Mouse (Mus musculus) layer of hippocampus, adult 8-10 months (tissue): ENCODE results near the gene Nob1. TPM values are rescaled to one million over a fixed set of nuclear protein-coding genes. Genes with fewer than 3 reads are reported as not detected.

Source experiments
- DNase-seq, 2 experiments: peaks; one replicate each; pipeline ENCODE4 v3.0.0; 2022; ENCODE audit warnings: low spot score in 2 of 2
- total RNA-seq, 4 experiments: library from RNA; stranded (reverse); gene quantifications; 2 replicates each; pipeline ENCODE4 v1.2.4; 2022

Gene Nob1
- total RNA-seq, result 10 to 100 TPM; 39.1 to 46.4 (median 40.8) TPM

DNA sequence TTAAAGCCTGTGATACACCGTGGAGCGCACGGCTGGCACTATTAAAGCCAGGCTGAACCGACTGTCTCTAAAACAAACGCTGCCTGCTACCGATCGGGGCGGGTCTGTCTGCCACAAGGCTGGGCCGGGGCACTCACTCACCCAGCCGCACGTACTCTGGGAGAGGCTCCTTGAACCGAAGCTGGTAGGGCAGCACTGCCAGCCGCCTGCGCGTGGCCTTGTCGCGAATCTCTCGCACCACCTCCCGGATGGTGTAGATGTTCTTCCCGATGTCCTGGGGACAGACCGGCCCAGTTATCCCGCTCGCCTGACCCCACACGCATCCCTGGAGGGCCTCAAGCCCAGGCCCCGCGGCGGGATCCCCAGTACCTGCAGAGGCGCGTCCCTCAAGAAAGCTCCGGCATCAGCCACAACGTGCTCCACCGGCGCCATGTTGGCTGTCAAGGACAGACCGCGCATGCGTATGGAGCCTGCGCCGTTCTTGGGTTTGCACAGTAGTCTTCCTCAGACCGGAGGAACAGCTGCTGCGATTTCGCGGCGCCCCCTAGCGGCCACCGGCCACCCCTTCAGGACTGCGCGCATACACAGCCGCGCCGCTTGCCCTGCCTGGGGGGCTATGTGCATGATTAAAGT lies at the start of gene Nob1:
Gene Nob1, minus strand, starts transcription at position 455 of the 633 bp plus-strand sequence.
- DNase-seq, result peak; percentile 91 to 97

DNA sequence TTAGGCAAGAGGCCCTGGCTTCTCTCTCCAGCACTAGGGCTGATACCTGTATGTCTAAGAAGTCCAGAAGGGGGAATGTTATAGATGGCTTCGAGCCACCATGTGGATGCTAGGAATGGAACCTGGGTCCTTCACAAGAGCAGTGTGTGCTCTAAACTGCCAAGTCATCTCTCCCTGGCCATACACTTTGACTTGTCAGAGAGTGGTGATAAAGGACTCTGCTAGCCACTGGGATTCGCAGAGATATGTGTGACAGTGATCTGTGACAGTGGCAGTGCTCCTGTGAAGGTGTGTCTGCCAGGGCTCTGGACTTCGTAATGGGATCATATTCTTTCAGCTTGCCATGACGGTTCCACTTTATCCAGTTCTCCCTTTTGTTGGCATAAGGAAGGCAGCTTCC lies 48.5 kb upstream of the Nob1 start:
- no peak for DNase-seq

DNA sequence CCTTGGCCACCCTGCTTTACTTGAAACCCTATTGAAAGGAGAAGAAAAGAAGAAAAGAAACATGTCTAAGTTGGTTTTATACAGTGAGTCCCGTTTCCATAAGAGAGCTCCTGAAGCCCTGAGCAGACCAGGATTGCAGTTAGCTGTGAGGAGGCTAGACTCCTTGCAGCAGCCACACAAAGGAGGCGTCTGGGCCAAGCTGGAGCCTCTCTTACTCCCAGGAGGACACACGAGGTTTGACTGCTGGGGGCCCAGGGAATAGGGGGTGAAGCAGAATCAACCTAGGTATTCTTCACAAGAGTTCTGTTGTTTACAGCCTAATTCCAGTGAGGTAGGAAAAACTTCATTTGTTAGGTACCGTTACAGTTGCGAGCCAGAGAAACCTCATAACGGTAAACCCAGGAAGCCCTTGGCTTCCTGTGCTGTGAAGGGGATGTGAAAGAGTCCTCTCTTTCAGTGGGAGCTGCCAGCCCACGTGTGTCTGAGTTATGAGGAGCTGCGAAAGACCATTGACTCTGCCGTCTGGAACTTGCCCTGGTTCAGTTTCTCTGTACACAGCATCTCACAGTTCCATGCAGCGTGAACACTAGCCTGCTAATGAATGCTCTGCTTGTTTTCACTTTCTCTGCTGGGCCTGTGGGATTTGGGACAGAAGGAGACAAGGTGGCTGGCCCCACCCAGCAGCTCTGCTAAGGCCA lies 47.7 kb upstream of the Nob1 start:
- DNase-seq, result no peak

DNA sequence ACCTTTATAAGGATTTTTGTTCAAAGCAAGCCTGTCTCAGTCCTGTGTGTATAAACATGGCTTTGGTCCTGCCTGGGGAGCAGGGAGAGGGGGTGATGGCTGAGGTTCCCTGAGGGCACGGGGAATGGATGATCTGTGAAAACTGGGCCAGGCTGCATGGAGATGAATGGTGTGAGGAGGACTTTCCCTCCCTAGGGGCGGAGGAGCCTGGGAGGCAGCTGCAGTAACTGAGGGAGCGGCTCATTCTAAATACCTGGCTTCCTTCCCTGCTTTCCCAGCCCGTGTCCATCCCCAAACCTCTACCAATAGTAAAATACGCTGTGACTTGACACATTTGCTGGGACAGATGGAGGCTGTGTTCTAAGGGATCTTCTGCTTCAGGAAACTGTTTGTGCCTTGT lies 45.5 kb upstream of the Nob1 start:
- no peak for DNase-seq

DNA sequence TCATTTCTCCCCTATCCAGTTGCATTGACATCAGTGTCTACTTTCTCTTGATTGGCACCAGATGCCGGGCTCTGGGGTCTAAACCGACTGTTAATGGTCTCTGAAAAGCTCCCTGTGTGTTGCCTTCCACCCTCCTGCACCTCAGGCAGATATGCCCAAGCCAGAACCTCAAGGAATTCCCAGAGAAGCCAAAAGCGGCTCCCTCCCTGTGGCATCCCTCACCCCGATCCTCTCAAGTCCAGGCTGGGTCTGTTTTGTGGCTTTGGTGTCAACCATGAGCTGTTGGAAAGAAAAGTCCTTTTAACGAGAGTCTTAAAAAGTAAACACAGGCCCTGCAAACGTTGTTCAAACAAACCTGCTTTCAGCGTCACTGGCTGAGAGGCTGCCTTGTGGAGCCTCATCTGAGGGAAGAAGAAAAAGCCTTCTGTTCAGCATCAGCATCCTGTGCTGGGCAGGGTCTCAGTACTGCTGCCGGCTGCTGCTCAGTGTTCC lies 44.0 kb upstream of the Nob1 start:
- DNase-seq, result no peak

DNA sequence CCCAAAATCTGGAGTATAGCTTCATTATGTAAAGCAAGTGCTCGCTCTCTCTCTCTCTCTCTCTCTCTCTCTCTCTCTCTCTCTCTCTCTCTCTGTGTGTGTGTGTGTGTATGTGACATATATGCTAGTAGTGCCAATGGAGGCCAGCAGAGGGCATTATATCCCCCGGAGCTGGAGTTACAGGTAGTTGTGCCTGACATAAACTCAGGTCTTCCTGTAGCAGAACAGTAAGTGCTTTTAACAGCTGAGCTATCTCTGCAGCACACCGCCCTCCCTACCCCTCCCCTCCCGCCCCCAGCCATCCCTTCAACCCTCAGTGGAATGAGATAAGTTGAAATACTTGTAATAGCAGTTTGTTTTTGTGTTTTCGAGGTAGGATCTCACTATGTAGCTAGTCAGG lies 41.8 kb upstream of the Nob1 start:
- no peak for DNase-seq

DNA sequence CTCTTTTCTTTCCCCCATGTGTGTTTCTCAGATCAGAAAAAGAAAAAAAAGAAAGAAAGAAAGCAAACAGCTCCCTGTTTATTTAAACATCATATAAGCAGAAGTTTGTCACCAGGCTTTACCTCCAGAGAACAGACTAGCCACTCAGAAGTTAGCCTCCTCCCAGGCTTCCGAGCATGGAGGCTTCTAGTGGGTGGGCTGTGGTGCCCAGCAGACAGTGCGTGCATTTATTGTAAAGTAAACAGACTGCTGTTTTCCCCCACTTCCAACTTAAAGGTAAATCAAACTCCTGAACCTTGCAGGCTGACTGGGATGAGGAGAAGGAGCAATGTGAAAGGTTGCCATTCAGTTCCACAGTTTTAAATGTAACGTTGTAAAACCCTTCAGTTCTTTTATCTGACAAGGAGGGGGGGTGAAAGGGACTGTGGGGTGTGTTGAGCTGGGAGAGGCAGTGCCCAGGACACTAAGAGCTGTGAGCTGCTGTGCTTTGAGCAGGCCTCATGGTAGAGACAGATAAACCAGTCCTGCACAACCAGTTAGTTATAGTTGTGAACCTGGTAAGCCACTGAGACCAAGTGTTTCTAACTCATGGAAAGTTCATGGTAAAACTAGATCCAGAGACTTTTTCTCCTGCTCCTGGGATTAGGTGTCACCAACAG lies 40.6 kb upstream of the Nob1 start:
- DNase-seq, result no peak

DNA sequence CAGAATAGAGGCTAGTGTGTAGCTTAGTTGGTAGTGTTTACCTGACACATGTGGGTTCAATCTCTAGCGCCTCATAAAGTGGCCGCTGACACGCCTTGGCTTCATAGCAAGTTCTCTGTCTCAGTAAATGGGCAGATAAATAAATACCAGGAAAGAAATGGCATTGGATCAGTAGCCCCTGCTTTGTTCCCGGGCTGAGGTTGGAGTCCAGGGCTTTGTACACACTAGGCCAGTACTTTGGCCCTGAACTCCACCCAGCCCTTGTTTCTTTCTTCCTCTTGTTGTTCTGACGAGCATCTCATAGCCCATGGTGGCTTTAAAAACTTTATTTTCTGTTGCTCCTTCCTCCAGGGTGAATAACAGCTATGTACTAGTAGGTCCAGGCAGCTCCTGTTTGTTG lies 37.6 kb upstream of the Nob1 start:
- DNase-seq, result no peak

DNA sequence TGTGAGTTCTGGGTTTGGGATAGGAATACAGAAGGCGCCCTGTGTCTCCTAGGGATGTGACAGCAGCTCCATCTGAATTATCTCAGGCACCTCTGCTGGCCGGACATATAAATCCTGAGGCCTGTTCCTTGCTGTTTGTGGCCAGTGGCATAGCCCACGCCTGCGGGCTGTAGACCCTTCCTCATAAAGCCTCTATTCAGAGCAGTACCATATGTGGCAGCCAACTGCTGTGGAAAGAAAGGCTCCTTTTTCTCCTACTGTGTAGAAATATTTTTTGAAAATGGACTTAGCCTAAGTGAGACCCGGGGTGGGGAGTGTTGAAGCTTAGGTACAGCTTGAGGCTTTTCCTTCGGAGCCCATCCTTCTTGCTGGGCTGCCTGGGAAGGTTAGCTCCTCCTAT lies 33.4 kb upstream of the Nob1 start:
- no peak for DNase-seq

DNA sequence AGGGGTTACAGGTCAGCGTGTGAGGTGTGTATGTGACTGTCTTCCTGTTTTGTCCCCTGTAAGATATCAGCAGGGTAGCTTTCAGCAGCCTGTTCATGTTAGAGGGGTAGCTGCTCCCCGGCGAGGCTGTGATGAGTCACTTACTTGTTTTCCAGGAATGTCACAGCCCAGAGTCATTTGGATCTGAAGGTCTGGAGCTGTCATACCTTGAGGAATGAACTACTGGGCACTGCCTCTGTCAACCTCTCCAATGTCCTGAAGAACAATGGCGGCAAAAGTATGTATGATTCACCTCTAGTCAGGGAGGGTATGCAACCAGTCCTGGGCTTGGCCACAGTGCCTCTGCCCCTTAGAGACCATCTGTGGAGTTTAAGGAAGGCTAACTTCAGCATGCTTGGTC lies 32.9 kb upstream of the Nob1 start:
- DNase-seq, result no peak

DNA sequence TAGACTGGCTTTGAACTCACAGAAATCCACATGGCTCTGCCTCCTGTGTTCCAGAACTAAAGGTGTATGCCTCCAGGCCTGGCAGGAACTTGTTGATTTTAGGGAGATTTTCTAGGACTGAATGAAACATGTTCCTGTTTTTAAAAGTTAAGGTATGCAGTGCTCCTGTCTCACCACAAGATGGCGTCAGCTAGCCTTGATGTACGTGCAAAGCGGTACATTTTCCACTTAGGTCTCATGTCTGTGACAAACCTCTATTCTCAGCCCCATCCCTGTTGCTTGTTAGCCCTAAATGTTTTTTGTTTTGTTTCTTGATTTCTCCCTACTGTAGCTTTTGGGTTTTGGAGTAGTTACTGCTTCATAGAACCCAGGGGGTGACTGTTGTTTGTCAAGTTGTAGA lies 30.4 kb upstream of the Nob1 start:
- DNase-seq, result peak in 1 of 2 experiments; percentile 49

DNA sequence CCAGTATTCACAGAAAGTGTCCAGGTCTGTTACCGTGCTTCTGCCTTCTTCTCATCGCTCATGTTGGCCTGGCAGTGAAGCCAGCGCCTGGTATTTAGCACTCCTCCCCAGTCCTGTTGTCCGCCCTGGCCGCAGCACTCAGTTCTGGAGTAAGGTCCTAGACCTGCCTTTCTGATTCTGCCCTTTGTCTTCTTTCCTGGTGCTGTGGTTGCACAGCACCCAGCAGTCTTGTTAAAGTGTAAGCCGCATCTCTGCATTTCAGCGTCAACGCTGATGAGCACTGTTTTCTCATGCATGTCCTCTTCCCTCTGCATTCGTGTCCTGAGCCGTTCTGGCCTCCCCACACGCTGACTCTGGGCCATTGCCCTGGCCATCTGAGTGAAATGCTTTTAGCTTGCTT lies 28.5 kb upstream of the Nob1 start:
- DNase-seq, result no peak

DNA sequence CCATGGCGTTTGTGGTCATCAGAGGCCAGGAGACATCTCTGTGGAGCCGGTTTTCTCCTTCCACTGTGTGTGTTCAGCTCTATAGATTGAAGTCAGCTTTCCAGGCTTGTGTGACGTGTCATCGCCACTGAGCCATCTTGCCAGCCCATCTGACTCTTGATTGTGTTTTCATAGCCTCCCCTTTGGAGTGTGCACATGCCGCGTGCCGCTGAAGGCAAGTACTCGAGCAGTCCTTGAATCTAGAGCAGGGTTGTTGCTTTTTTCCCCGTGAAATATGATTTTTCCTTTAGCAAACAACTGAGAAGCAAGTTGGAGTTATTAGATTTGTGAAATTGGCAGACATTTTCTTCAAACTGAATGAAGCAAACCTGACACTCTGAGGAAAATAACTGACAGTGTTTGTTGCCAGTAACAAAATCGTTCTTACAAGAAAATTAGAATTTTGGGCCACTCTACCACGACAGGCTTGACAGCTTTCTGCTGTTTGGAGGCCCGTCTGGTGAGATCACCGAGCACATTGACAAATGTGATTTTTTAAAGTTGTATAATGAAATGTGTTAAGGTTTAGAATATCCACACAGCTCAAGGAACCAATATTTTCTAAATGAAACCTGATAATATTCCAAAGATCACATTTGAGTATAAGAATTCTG lies 26.7 kb upstream of the Nob1 start:
- DNase-seq, result no peak

DNA sequence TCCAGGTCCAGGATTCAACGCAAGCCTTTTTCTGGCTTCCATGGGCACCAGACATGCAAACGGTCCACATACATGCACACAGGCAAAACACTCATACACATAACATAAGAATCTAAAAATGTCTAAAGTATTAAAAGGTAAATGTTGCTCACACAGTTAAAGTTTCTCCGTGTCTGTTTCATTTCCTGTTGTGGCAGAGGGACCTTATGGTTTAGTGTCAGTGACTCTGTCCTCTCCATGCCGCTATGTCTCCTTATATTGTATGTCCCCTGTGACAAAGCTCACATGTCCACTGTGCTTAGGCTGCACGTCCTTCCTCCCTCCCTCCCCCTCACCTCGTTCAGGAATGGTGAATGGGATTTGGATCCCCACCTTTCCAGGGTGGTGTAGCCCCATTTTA lies 24.8 kb upstream of the Nob1 start:
- DNase-seq, result no peak

DNA sequence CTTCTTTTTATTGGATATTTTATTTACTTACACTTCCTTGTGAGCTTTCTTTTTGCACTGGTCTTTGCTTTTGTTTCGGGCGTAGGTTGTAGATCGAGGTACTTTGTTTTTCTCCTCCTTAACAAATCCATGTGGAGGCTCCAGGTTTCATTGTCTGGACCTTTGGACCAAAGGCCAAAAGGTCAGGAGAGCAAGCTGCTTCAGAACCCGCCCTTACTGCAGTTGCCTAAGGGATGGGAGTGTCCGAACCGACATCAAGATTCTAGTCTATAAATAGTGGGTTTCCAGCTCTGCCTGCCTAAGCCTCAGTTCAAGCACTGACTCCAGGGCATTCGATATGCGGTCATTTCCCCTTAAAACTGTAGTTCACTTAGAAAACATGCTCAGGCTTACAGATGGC lies 24.3 kb upstream of the Nob1 start:
- no peak for DNase-seq

DNA sequence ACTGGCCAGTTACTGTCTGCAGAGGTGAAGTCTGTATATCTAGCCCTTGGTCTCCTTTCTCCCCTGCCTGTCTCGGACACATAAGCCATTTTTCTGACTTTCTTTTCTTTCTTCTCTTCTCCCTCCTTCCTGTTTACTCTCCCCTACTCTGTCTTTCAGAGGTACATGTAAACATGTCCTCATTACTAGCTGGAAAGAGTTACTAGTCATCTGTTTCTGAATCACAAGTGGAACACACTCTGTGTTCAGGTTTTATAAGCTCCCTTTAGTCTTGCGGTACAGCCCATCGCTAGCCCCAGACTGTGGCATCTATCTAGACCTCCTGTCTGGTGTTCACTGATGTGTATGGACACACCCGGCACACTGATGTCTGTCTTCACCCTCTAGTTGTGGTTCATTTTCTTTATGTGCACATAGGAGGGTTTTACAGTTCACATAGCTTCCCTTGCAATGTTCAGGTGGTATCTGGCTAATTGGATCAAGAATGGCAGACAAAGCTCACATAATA lies 23.6 kb upstream of the Nob1 start:
- DNase-seq, result no peak

DNA sequence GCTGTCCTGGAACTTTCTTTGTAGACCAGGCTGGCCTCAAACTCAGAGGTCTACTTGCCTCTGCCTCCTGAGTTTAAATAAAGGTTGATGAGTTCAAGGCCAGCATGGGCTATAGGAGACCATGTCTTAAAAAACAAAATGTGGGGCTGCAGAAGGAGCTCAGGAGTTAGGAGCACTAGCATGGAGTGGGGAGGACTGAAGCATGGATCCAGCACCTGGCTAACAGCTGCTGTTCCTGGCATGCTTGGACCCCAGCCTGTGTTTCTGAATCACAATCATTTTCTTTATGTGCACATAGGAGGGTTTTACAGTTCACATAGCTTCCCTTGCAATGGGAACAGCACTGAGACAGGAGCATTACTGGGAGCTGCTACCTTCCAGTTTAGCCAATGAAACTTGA lies 22.9 kb upstream of the Nob1 start:
- no peak for DNase-seq

DNA sequence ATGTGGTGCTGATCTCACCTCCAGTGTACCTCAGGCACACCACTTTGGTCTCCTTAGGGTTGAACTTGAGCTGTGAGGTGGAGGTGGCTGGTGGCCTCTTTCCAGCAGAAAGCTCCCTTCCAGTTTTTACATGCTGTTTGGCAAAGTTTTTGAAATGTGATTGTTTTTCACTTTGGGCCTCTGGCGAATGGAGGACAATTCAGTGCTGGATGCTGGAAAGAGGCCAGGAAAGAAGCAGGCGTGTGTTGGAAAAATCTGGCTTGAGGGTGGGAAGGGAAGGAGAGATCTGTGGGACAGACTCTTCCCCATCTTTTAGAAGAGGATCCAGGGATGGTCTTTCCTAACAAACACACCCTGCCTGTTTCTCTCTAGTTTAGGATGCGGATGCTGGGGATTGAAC lies 19.8 kb upstream of the Nob1 start:
- no peak for DNase-seq

DNA sequence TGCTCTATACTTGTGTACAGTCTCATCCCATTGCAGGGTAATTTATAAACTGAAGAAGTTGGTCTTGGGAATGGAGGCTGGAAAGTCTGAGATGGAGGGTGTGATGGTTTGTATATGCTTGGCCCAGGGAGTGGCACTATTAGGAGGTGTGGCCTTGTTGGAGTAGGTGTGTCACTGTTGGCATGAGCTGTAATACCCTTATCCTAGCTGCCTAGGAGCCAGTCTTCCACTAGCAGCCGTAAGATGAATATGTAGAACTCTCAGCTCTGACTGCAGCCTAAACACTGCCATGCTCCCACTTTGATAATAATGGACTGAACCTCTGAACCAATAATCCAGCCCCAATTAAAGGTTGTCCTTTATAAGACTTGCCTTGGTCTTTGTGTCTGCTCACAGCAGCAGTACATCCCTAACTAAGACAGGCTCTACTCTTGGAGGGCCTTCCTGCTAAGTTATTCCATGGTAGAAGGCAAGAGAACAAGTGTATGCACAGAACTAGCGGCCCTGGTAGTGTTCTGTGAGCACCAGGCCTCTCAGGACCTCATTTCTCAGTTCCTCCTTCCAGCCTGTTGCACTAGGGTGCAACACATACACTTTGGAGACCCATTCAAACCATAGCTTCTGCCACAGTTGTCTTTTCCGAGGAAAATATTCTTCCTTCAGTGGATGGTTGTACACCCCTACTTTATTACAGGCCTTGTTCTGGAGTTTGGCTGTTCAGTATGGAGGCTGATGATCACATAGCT lies 15.2 kb upstream of the Nob1 start:
- no peak for DNase-seq

DNA sequence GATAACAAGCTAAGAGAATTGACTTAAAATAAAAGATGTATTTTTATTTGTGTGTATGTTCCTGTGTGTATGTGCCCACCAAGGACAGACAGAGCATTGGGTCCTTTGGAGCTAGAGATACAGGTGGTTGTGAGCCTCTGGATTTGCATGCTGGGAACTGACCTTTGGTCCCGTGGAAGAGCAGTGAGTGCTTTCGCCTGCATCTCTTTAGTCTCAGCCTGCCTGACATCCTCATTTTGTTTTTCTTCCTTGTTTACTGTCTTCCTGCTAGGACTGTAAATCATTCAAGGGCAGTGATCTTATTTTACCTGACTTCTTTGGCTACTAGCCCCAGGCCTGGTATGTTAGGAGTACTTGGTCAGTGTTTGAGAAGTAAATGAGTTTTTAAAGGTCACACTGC lies 12.9 kb upstream of the Nob1 start:
- no peak for DNase-seq

DNA sequence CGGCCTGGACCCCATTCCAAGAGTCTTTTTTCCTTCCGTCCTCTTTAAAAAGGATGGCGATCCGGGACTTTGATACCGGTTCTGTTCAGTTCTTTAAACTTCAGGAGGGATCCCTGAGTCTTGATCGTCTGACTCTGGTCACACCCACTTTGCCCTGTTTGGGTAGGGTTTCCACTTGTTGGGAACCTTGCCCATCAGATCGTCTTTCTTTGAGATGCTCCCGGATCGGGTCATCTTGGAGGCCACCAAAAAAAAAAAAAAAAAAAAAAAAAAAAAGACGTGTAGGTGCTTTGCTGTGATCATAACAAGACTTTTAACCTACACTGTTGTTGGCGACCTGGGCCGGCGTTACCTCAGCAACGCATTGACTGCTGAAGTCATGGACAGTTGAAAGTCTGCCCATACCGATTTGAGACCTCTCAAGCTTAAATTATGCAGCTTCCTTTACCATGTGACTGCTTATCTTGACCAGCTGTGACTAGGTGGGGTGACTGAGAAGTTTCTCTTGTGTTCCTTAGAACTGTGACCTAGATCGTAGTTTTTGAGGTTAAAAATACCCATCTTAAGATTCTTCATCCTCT lies 12.1 kb upstream of the Nob1 start:
- no peak for DNase-seq
